Mouse (Mus musculus): ENCODE measurements around the gene Nkx1-1. TPM values are rescaled to one million over a fixed set of nuclear protein-coding genes. Genes with fewer than 3 reads are reported as not detected.
A peak's percentile ranks its signal among the peaks of the same experiment; 100 is the strongest.

Nkx1-1 gene
- polyA plus RNA-seq, 1 experiment from 2014 or later: not detected

DNA sequence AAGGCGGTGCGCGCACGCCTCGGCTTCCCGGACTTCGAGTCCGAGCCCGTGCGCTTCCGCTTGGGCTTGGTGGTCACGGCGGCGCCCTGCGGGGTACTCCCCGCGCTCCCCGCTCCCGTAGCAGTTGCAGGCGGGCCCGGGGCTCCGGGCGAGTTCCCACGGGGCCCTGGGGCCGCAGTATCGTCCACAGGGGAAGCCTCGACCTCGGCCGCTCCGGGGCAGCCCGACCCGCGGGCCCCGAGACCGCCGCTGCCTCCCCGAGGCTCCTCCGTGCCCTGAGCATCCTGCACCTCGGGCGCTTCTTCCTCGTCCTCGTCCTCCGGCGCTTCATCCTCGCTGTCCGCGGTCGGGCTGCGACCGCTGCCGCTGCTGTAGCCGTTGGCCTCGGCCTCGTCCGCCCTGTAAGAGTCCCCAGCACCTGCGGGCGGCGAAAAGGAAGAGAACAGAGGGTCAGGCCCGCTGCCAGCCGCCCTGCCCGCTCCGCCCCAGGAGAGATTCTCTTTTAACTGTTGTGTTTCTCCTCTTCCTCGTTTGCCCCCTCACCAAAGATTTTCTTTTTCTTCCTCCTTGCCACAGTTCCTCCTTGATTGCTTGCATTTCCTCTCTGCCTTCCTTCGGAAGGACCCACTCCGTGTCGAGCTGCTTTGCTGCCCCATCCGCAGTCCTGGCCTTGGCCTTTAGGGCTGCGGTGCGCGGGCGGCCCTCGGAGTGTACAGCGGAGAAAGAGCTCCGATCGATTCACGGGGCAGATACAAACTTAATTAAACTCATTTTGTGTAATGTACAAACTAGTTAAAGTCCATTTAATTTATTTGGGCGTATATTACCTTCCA lies 2.4 kb downstream of the Nkx1-1 start:
- Histone ChIP-seq H3K27me3 (replicated peaks; ENCODE audit: control insufficient read depth, insufficient read depth, low read length) (peaks cover 97% of the 10 kb centered on the region), H3K4me2 (peak overlapping the region; percentile 38), H3K9me3 (ENCODE audit: control insufficient read depth, low read length) (no peaks in the 10 kb centered on the region), H3K4me1 (replicated peaks; ENCODE audit: control insufficient read depth, insufficient read depth, low read length) (peaks cover 10% of the 10 kb centered on the region; the same call in 1 of the 2 replicates), H3K27ac (ENCODE audit: low read depth, low read length) (no peak overlapping the region), H3K4me3 (ENCODE audit: low read depth, low read length) (peak overlapping the region; percentile 20; the same call in 1 of the 2 replicates), H3K36me3 (ENCODE audit: control insufficient read depth, insufficient read depth, low read length) (no peaks in the 10 kb centered on the region), H3K9ac (ENCODE audit: low read depth, low read length) (no peak overlapping the region)
- DNase-seq (ENCODE audit: low spot score) (no peak), ATAC-seq (replicated peaks; ENCODE audit: low FRiP score) (no peak)
- WGBS: 1% methylated on average over 77 of the region's 77 CpGs

DNA sequence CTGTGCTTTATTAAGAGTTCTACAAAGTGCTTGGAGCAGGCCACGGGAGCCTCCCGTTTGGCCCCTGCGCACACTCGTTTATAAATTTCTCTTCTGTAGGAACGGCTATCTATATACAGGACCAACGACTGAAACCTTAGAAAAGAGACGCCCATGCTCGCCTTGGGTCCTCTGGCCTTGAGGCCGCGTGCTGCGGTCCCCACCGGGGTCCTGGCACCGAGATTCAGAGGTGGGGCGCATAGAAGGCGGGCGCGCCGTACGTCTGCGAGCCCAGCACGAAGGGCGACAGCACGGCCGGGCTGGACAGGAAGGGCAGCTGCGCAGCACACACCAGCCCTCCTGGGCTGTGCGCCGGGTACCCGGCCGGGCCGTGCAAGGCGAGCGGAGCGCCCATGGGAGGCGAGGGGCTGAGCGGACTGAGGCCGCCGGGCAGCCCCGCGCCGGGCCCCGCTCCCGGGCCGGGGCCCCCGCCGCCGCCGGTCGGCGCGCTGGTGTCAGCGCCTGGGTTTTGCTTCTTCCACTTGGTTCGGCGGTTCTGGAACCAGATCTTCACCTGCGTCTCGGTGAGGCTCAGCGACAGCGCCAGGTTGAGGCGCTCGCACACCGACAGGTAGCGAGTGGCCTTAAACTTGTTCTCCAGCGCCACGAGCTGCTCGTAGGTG lies 3.1 kb downstream of the Nkx1-1 start:
- H3K36me3 ChIP-seq (ENCODE audit: control insufficient read depth, insufficient read depth, low read length): no peaks in the 10 kb centered on the region
- H3K9me3 ChIP-seq (ENCODE audit: control insufficient read depth, low read length): no peaks in the 10 kb centered on the region
- H3K9ac ChIP-seq (ENCODE audit: low read depth, low read length): no peak overlapping the region
- peak; percentile 39 for DNase-seq (ENCODE audit: low spot score)
- peaks cover 10% of the 10 kb centered on the region; the same call in 1 of the 2 replicates for H3K4me1 ChIP-seq (replicated peaks; ENCODE audit: control insufficient read depth, insufficient read depth, low read length)
- ATAC-seq (replicated peaks; ENCODE audit: low FRiP score): no peak
- no peak overlapping the region for H3K27ac ChIP-seq (ENCODE audit: low read depth, low read length)
- peaks cover 92% of the 10 kb centered on the region for H3K27me3 ChIP-seq (replicated peaks; ENCODE audit: control insufficient read depth, insufficient read depth, low read length)
- 4% methylated on average over 64 of the region's 64 CpGs for WGBS
- peak overlapping the region; percentile 38 for H3K4me2 ChIP-seq
- H3K4me3 ChIP-seq (ENCODE audit: low read depth, low read length): peak overlapping the region; percentile 20; the same call in 1 of the 2 replicates

DNA sequence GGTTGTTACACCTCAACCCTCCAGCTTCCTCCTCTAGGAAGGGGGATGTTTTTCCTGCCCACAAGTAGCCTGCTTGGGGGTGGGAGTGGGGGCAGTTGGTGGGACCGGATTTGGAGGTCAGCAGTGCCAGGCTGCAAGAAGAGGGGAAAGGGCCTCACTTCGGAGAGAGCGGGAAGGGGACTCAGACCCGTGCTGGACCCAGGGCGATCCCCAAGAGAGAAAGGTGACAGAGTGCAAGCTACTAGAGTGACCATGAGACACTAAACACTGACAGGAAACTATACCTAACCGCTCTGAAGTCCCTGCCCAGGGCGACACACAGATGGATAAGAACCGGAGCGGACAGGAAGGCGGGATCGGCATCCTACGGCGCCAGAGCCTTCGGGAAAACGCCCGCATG lies 3.7 kb downstream of the Nkx1-1 start:
- H3K27me3 ChIP-seq (replicated peaks; ENCODE audit: control insufficient read depth, insufficient read depth, low read length): peaks cover 87% of the 10 kb centered on the region
- ATAC-seq (replicated peaks; ENCODE audit: low FRiP score) (no peak), DNase-seq (ENCODE audit: low spot score) (no peak)
- no peaks in the 10 kb centered on the region for H3K36me3 ChIP-seq (ENCODE audit: control insufficient read depth, insufficient read depth, low read length)
- WGBS: 5% methylated on average over 16 of the region's 16 CpGs
- H3K4me3 ChIP-seq (ENCODE audit: low read depth, low read length): no peak overlapping the region
- H3K4me2 ChIP-seq: no peak overlapping the region
- no peaks in the 10 kb centered on the region for H3K9me3 ChIP-seq (ENCODE audit: control insufficient read depth, low read length)
- no peak overlapping the region for H3K9ac ChIP-seq (ENCODE audit: low read depth, low read length)
- H3K4me1 ChIP-seq (replicated peaks; ENCODE audit: control insufficient read depth, insufficient read depth, low read length): peaks cover 10% of the 10 kb centered on the region; the same call in 1 of the 2 replicates
- H3K27ac ChIP-seq (ENCODE audit: low read depth, low read length): no peak overlapping the region

DNA sequence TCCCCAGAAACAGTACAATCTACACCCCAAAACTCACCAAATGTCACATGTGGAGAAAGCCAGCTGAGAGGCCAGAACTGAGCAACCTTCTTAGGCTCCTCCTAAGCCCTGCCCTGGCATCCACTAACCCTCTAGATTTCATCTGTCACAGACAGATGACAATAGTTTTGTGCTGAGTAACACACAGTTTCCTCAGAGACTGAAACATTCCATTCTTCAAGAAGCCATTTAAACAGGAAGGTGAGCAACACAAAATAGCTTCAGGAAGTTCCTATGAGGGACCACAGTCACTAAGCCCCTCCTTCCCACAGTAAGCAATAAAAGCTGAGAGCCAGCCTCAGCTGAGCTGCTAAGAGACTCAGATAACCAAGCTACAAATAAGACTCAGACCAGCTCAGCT lies 6.3 kb downstream of the Nkx1-1 start:
- peaks cover 60% of the 10 kb centered on the region for H3K27me3 ChIP-seq (replicated peaks; ENCODE audit: control insufficient read depth, insufficient read depth, low read length)

DNA sequence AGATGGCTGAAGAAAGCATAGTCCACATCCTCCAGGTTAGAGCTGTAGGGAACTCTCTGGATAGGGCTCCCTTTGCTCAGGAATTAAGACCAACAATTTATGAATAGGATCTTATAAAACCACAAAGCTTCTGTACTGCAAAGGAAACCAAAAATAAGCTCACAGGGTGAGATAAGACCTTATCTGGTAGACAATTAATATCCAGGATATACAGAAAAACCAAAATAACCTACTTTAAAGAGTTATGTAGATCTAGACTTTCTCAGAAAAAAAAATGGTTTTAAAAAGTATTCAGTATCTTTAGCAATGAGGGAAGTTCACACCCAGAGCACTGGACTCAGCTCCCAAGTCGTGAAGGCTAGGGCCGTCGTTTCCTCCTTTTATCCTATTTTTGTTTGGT lies 13.5 kb downstream of the Nkx1-1 start:
- no peaks in the 10 kb centered on the region for H3K27me3 ChIP-seq (replicated peaks; ENCODE audit: control insufficient read depth, insufficient read depth, low read length)
- 54% methylated on average over 3 of the region's 3 CpGs for WGBS
- no peaks in the 10 kb centered on the region for H3K36me3 ChIP-seq (ENCODE audit: control insufficient read depth, insufficient read depth, low read length)
- no peak for DNase-seq (ENCODE audit: low spot score)
- no peak overlapping the region for H3K27ac ChIP-seq (ENCODE audit: low read depth, low read length)
- H3K4me1 ChIP-seq (replicated peaks; ENCODE audit: control insufficient read depth, insufficient read depth, low read length): no peaks in the 10 kb centered on the region
- no peak overlapping the region for H3K4me2 ChIP-seq
- no peak overlapping the region for H3K4me3 ChIP-seq (ENCODE audit: low read depth, low read length)
- H3K9ac ChIP-seq (ENCODE audit: low read depth, low read length): no peak overlapping the region
- H3K9me3 ChIP-seq (ENCODE audit: control insufficient read depth, low read length): no peaks in the 10 kb centered on the region
- no peak for ATAC-seq (replicated peaks; ENCODE audit: low FRiP score)

More for the DNA sequence above, 6.3 kb downstream of the Nkx1-1 start:
- H3K9me3 ChIP-seq (ENCODE audit: control insufficient read depth, low read length): no peaks in the 10 kb centered on the region
- no peak overlapping the region for H3K4me3 ChIP-seq (ENCODE audit: low read depth, low read length)
- no peak overlapping the region for H3K9ac ChIP-seq (ENCODE audit: low read depth, low read length)
- ATAC-seq (replicated peaks; ENCODE audit: low FRiP score) (no peak), DNase-seq (ENCODE audit: low spot score) (no peak)
- peaks cover 7% of the 10 kb centered on the region; the same call in 1 of the 2 replicates for H3K4me1 ChIP-seq (replicated peaks; ENCODE audit: control insufficient read depth, insufficient read depth, low read length)
- H3K27ac ChIP-seq (ENCODE audit: low read depth, low read length): no peak overlapping the region
- no peak overlapping the region for H3K4me2 ChIP-seq
- no peaks in the 10 kb centered on the region for H3K36me3 ChIP-seq (ENCODE audit: control insufficient read depth, insufficient read depth, low read length)

DNA sequence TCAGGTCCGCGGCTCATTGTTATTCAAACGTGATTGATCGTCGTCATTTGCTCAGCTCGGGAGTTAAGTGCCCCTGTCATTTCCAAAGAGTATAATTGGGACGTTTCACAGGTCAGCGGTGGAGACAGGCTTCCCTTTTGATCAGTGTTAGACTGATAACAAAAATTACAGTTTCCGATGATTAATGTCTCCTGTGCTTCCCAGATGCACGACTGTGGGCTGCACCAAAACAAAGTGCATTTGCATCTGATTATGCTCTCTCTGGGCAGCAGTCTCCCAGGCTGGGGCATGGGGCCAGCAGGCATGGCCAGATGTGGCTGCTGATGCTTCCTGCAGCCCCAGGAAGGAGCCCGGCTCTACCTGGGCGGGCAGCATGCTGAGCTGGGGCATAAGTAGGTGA lies 33.0 kb downstream of the Nkx1-1 start:
- no peak for ATAC-seq (replicated peaks; ENCODE audit: low FRiP score)
- H3K4me3 ChIP-seq (ENCODE audit: low read depth, low read length): no peak overlapping the region
- 66% methylated on average over 12 of the region's 12 CpGs for WGBS

DNA sequence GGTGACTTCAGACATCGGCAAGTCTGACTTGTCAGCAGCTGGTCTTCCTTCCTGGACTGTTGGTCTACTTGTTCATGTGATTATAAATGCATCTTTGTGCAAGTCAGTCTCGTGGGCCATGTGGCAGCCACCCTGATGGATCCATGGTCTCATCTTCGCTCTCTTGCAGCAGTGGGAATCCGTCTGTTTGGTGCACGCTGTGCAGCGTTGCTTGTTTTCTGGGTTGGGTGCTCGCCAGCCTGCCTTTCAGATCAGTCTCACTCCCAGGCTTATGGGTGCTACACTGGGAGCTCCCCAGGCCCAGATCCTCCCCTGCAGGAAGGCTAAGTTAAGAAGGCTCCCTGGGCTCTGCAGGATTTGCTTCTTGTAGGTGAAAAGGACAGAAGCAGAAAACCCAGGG lies 36.9 kb downstream of the Nkx1-1 start:
- H3K4me2 ChIP-seq: no peak overlapping the region
- no peak overlapping the region for H3K27ac ChIP-seq (ENCODE audit: low read depth, low read length)
- DNase-seq (ENCODE audit: low spot score) (no peak), ATAC-seq (replicated peaks; ENCODE audit: low FRiP score) (no peak)
- 82% methylated on average over 7 of the region's 7 CpGs for WGBS
- no peaks in the 10 kb centered on the region for H3K4me1 ChIP-seq (replicated peaks; ENCODE audit: control insufficient read depth, insufficient read depth, low read length)
- H3K36me3 ChIP-seq (ENCODE audit: control insufficient read depth, insufficient read depth, low read length): peaks cover under 1% of the 10 kb centered on the region; the same call in 1 of the 2 replicates
- no peaks in the 10 kb centered on the region for H3K9me3 ChIP-seq (ENCODE audit: control insufficient read depth, low read length)
- no peak overlapping the region for H3K9ac ChIP-seq (ENCODE audit: low read depth, low read length)
- H3K4me3 ChIP-seq (ENCODE audit: low read depth, low read length): no peak overlapping the region
- no peaks in the 10 kb centered on the region for H3K27me3 ChIP-seq (replicated peaks; ENCODE audit: control insufficient read depth, insufficient read depth, low read length)

More for the DNA sequence above, 33.0 kb downstream of the Nkx1-1 start:
- no peaks in the 10 kb centered on the region for H3K27me3 ChIP-seq (replicated peaks; ENCODE audit: control insufficient read depth, insufficient read depth, low read length)
- no peak overlapping the region for H3K9ac ChIP-seq (ENCODE audit: low read depth, low read length)
- no peak overlapping the region for H3K27ac ChIP-seq (ENCODE audit: low read depth, low read length)
- H3K9me3 ChIP-seq (ENCODE audit: control insufficient read depth, low read length): no peaks in the 10 kb centered on the region
- DNase-seq (ENCODE audit: low spot score): no peak
- H3K36me3 ChIP-seq (ENCODE audit: control insufficient read depth, insufficient read depth, low read length): no peaks in the 10 kb centered on the region
- H3K4me1 ChIP-seq (replicated peaks; ENCODE audit: control insufficient read depth, insufficient read depth, low read length): no peaks in the 10 kb centered on the region
- no peak overlapping the region for H3K4me2 ChIP-seq

DNA sequence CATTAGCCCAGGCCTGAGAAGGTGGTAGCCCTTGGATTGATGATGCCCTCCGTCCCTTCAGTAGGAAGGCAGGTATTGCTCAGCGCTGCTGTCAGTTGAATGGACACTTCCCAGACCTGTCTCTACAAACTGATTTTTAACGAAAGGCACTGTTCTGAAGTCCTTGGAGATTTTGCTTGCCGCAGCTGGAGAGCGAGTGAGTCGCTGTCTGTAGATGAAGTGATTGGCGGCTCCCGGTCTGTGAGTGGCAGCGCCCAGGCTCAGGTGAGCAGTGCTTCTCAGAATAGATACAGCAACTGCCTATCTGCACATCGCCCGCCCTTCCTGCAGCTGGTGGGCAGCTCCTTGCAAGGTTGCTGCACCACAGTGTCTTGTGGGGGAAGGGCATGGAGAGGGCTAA lies 38.1 kb downstream of the Nkx1-1 start:
- Histone ChIP-seq H3K27ac (ENCODE audit: low read depth, low read length) (no peak overlapping the region), H3K9me3 (ENCODE audit: control insufficient read depth, low read length) (no peaks in the 10 kb centered on the region), H3K36me3 (ENCODE audit: control insufficient read depth, insufficient read depth, low read length) (peaks cover 2% of the 10 kb centered on the region; the same call in 1 of the 2 replicates), H3K4me3 (ENCODE audit: low read depth, low read length) (no peak overlapping the region), H3K4me1 (replicated peaks; ENCODE audit: control insufficient read depth, insufficient read depth, low read length) (no peaks in the 10 kb centered on the region), H3K4me2 (no peak overlapping the region), H3K9ac (ENCODE audit: low read depth, low read length) (no peak overlapping the region; the same call in 1 of the 2 replicates), H3K27me3 (replicated peaks; ENCODE audit: control insufficient read depth, insufficient read depth, low read length) (no peaks in the 10 kb centered on the region)
- WGBS: 84% methylated on average over 11 of the region's 11 CpGs
- DNase-seq (ENCODE audit: low spot score) (no peak), ATAC-seq (replicated peaks; ENCODE audit: low FRiP score) (no peak)

All from liver, embryonic 11.5 days (tissue).